Mouse (Mus musculus) limb, embryonic 15.5 days (tissue): ENCODE measurements around the gene Fads6. TPM values are rescaled to one million over a fixed set of nuclear protein-coding genes. Genes with fewer than 3 reads are reported as not detected.

ENCODE experiments used
- ATAC-seq: fragments of 200-750 bp; cut with Nextera tagmentation; 2 replicates; pipeline ENCODE4 v1.8.0; 2017; ENCODE audit warnings: low read depth, moderate TSS enrichment; ENCODE audit not compliant: insufficient number of reproducible peaks, low FRiP score, low TSS enrichment
- H3K27ac ChIP-seq: fragments of 300-500 bp; sonication (generic); 2 replicates; pipeline ENCODE4 v1.5.1; 2015; ENCODE audit warnings: moderate library complexity, mild to moderate bottlenecking, inconsistent platforms
- H3K27me3 ChIP-seq: fragments of 300-500 bp; sonication (generic); 2 replicates; pipeline ENCODE4 v1.6.1; 2015; ENCODE audit warnings: inconsistent platforms
- H3K36me3 ChIP-seq: fragments of 300-500 bp; sonication (generic); 2 replicates; pipeline ENCODE4 v1.6.1; 2015; ENCODE audit warnings: inconsistent platforms
- H3K4me1 ChIP-seq: fragments of 300-500 bp; sonication (generic); 2 replicates; pipeline ENCODE4 v1.6.1; 2015; ENCODE audit warnings: inconsistent platforms
- H3K4me2 ChIP-seq: fragments of 300-500 bp; sonication (generic); 2 replicates; pipeline ENCODE4 v1.6.1; 2015; ENCODE audit warnings: mild to moderate bottlenecking, inconsistent platforms
- H3K4me3 ChIP-seq: fragments of 300-500 bp; sonication (generic); 2 replicates; pipeline ENCODE4 v1.5.1; 2015; ENCODE audit warnings: mild to moderate bottlenecking, inconsistent platforms
- H3K9ac ChIP-seq: fragments of 300-500 bp; sonication (generic); 2 replicates; pipeline ENCODE4 v1.6.1; 2015; ENCODE audit warnings: inconsistent platforms
- H3K9me3 ChIP-seq: fragments of 300-500 bp; sonication (generic); 2 replicates; pipeline ENCODE4 v1.6.1; 2016; ENCODE audit warnings: inconsistent platforms
- WGBS: fragments of 180-500 bp; shearing (Covaris S2); methylation state at CpG from one replicate; pipeline ENCODE4 v1.1.7; 2015; 5-methylcytosine and 5-hydroxymethylcytosine counted together
- polyA plus RNA-seq: library from polyadenylated mRNA; unstranded; fragments of >200 nt; fragmentation: Nextera tagmentation; extraction: Ambion mirVana; gene quantifications from 2 replicates; pipeline ENCODE4 v1.2.1, GENCODE M21; 2015

The Fads6 gene
- polyA plus RNA-seq, 1 experiment from 2014 or later: 0.24 TPM

- peaks cover 49% of the 10 kb centered on the region for H3K27me3 ChIP-seq
- H3K4me1 ChIP-seq: peaks cover 13% of the 10 kb centered on the region
- H3K9me3 ChIP-seq: no peaks in the 10 kb centered on the region
- no peak overlapping the region for H3K9ac ChIP-seq
- WGBS: 81% methylated on average over 8 of the region's 8 CpGs
- ATAC-seq: no peak
- H3K27ac ChIP-seq: no peak overlapping the region
- peaks cover 26% of the 10 kb centered on the region for H3K36me3 ChIP-seq
- no peak overlapping the region for H3K4me3 ChIP-seq
- no peak overlapping the region for H3K4me2 ChIP-seq
Measured at GRCm38 (mm10) chr11:115244840-115245239, 52.6 kb downstream of the Fads6 start.

DNA sequence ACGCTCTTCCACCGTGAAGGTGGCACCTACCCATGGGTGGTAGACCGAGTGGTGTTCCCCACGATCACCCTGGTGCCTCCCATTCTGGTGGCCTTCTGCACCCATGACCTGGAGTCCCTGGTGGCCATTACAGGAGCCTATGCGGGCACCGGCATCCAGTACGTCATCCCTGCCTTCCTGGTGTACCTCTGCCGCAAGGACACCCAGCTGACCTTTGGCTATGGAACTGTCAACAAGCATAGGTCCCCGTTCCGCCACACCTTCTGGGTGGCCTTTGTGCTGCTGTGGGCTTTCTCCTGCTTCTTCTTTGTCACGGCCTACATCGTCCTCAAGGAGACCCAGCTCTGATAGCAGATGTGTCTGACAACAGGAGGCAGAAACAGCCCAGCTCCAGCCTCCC is 53.7 kb downstream of the Fads6 start:
- H3K27ac ChIP-seq: no peak overlapping the region
- H3K4me1 ChIP-seq: 0 out of 2 replicates have a peak, but pooled peaks cover 9% of the 10 kb centered on the region
- 84% methylated on average over 12 of the region's 12 CpGs for WGBS
- no peak overlapping the region for H3K9ac ChIP-seq
- H3K4me3 ChIP-seq: no peak overlapping the region
- H3K9me3 ChIP-seq: no peaks in the 10 kb centered on the region
- no peak overlapping the region for H3K4me2 ChIP-seq
- no peak for ATAC-seq
- peaks cover 38% of the 10 kb centered on the region for H3K27me3 ChIP-seq
- peaks cover 32% of the 10 kb centered on the region for H3K36me3 ChIP-seq

DNA sequence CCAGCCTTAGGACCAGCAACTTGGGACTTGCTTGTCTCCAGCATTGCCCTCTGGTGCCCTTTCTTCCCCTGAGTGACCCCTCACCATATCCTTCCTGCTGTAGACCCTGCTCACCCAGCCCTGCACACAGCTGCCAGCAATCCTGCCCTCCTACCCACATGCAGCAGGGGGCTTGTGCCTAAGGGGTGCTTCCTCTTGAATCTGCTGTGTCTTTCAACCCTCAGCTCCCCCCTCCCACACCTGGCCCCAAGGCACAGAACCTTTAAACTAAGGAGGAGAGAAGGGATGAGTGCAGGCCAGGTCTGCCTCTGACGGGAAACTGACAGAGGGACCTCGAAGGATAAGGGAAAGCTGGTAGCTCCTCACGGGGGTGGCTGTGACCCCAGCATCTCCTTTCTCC is 54.7 kb downstream of the Fads6 start:
- Histone ChIP-seq H3K27me3 (peaks cover 28% of the 10 kb centered on the region), H3K27ac (no peak overlapping the region), H3K9ac (no peak overlapping the region), H3K36me3 (peaks cover 32% of the 10 kb centered on the region), H3K9me3 (no peaks in the 10 kb centered on the region), H3K4me1 (0 out of 2 replicates have a peak, but pooled peaks cover 8% of the 10 kb centered on the region), H3K4me3 (no peak overlapping the region), H3K4me2 (no peak overlapping the region)
- no peak for ATAC-seq
- WGBS: 67% methylated on average over 3 of the region's 3 CpGs

GRCm38 (mm10) chr11:115241402-115241801 is 56.1 kb downstream of the Fads6 start:
- 0 out of 2 replicates have a peak, but pooled peaks have one; percentile 21 for ATAC-seq
- Histone ChIP-seq H3K36me3 (peaks cover 32% of the 10 kb centered on the region), H3K27ac (no peak overlapping the region), H3K9ac (no peak overlapping the region), H3K9me3 (no peaks in the 10 kb centered on the region), H3K4me2 (no peak overlapping the region), H3K4me1 (0 out of 2 replicates have a peak, but pooled peaks cover 1% of the 10 kb centered on the region), H3K4me3 (no peak overlapping the region), H3K27me3 (peaks cover 15% of the 10 kb centered on the region)
- 79% methylated on average over 11 of the region's 11 CpGs for WGBS

DNA sequence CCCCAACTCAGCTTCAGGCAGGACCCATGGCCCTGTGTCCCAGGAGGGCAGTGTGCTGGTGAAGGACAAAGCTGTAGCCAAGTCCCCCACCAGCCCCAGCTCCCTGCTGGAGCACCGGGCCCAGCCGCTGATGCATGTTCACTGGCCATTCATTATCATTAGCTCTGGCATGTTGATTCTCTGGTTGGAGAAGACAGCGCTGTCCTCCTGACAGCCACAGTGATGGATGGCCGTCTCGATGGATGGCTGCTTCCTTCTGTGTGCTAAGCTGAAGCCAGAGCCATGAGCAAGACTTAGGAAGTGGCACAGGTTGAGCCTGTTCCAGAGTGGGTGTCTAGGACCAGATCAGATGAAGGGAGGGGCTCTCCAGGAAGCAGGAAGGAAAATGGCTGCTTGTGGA is 60.9 kb downstream of the Fads6 start:
- H3K4me2 ChIP-seq: no peak overlapping the region
- H3K9ac ChIP-seq: no peak overlapping the region
- H3K36me3 ChIP-seq: 0 out of 2 replicates have a peak, but pooled peaks cover 10% of the 10 kb centered on the region
- H3K27me3 ChIP-seq: peaks cover 8% of the 10 kb centered on the region; the same call in 1 of the 2 replicates
- no peaks in the 10 kb centered on the region for H3K9me3 ChIP-seq
- 18% methylated on average over 5 of the region's 5 CpGs for WGBS
- H3K4me3 ChIP-seq: no peak overlapping the region
- no peak for ATAC-seq
- H3K4me1 ChIP-seq: peaks cover 16% of the 10 kb centered on the region
- no peak overlapping the region for H3K27ac ChIP-seq

DNA sequence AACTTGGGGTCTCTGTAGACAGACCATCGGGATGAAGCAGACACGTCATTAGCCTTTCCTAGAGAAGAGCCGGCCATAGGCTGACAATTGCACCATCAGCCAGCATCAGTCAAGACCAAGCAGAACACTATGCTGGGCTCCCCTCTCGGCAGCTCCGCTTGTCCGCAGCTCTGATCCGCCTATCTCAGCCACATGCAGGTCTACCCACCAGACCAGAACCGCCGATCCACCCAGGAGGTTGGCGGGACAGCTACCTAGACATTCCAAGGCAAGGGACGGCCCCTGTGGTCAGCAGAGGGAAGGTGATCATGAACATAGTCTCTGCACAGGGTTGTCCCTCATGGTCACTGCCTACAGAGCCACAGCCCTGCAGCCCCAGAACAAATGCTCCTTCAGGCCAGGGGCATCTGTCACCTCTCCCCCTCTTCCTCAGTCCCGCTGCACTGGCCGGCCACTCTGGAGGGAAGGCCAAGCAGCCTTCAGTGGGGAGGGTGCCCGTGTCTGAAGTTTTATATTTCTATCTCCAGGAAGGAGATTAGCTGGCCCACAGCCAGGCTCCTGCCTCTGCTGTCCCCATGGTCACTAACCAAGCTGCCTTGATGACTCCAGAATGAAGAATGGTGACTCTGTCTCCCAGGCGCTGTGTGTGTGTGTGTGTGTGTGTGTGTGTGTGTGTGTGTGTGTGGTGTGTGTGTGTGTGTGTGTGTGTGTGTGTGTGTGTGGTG is 63.0 kb downstream of the Fads6 start:
- Histone ChIP-seq H3K27me3 (peaks cover 8% of the 10 kb centered on the region; the same call in 1 of the 2 replicates), H3K27ac (no peak overlapping the region), H3K4me1 (peaks cover 20% of the 10 kb centered on the region), H3K4me2 (no peak overlapping the region), H3K9ac (no peak overlapping the region), H3K36me3 (0 out of 2 replicates have a peak, but pooled peaks cover 12% of the 10 kb centered on the region), H3K9me3 (no peaks in the 10 kb centered on the region), H3K4me3 (no peak overlapping the region)
- 76% methylated on average over 15 of the region's 15 CpGs for WGBS
- no peak; the same call in 1 of the 2 replicates for ATAC-seq

GRCm38 (mm10) chr11:115233526-115234290 is 63.8 kb downstream of the Fads6 start:
- Histone ChIP-seq H3K9me3 (no peaks in the 10 kb centered on the region), H3K4me1 (peaks cover 20% of the 10 kb centered on the region), H3K4me2 (no peak overlapping the region), H3K4me3 (no peak overlapping the region), H3K27ac (no peak overlapping the region), H3K9ac (no peak overlapping the region), H3K27me3 (peaks cover 8% of the 10 kb centered on the region; the same call in 1 of the 2 replicates), H3K36me3 (0 out of 2 replicates have a peak, but pooled peaks cover 9% of the 10 kb centered on the region)
- WGBS: 61% methylated on average over 20 of the region's 20 CpGs
- ATAC-seq: no peak

DNA sequence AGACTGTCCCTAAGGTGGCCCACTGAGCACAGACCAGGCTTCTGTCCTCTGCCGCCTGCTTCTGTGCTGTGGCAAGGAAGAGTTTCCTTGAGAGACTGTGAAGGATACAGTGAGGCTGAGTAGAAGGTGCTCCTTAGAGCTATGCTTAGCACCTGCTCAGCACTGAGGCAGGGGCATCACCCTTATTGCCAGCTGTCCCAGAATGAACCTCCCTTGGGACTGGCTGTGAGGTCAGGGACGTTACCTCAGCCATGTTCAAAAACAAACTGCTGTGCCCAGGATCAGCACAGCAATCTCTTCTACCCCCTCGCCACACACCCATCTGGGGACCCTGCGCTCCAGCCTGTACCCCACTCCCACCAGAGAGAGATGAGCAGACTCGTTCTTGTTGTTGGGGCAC is 64.6 kb downstream of the Fads6 start:
- Histone ChIP-seq H3K27me3 (peaks cover 8% of the 10 kb centered on the region; the same call in 1 of the 2 replicates), H3K36me3 (0 out of 2 replicates have a peak, but pooled peaks cover 9% of the 10 kb centered on the region), H3K4me1 (peaks cover 20% of the 10 kb centered on the region), H3K4me2 (no peak overlapping the region), H3K9me3 (no peaks in the 10 kb centered on the region), H3K9ac (no peak overlapping the region), H3K27ac (no peak overlapping the region), H3K4me3 (no peak overlapping the region)
- no peak for ATAC-seq
- WGBS: 81% methylated on average over 5 of the region's 5 CpGs

GRCm38 (mm10) chr11:115231924-115232323 is 65.5 kb downstream of the Fads6 start:
- Histone ChIP-seq H3K27ac (no peak overlapping the region), H3K36me3 (0 out of 2 replicates have a peak, but pooled peaks cover 9% of the 10 kb centered on the region), H3K9me3 (no peaks in the 10 kb centered on the region), H3K4me3 (no peak overlapping the region), H3K4me1 (peaks cover 23% of the 10 kb centered on the region), H3K27me3 (peaks cover 8% of the 10 kb centered on the region; the same call in 1 of the 2 replicates), H3K9ac (no peak overlapping the region), H3K4me2 (no peak overlapping the region)
- 55% methylated on average over 9 of the region's 9 CpGs for WGBS
- no peak for ATAC-seq

DNA sequence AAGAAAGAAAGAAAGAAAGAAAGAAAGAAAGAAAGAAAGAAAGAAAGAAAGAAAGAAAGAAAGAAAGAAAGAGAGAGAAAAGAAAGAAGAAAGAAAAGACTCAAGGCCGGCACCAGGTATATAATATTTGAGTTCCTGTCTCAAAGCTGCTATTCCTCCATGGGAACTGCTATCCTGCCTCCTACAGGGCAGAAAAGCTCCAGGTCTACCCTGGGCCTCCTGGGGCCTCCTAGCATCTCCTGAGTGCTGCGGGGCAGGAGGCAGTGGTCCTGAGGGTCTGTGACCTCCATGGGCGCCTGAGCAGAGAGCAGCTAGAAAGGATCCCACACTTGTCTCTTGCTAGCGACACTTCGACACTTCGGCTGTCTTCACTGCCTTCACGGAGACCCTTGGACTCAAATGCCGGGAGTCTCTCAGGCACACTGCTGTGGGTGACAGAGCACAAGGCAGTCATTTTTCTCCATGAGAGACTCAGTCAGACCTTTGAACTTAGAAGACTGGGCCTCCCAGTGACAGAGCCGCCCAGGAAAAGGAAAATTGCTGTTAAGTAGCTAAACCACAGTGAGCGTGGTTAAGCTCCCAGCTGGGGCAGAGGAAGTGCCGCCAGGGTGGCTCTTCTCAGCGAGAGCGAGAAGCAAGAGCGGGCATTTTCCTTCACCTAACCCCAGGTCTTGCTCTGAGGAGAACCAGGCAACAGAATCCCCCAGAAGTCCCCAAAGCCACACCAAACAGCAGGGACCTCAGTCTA is 66.1 kb downstream of the Fads6 start:
- Histone ChIP-seq H3K9ac (no peak overlapping the region), H3K4me1 (peaks cover 26% of the 10 kb centered on the region), H3K9me3 (no peaks in the 10 kb centered on the region), H3K36me3 (0 out of 2 replicates have a peak, but pooled peaks cover 9% of the 10 kb centered on the region), H3K27me3 (peaks cover 8% of the 10 kb centered on the region; the same call in 1 of the 2 replicates), H3K4me3 (no peak overlapping the region), H3K4me2 (no peak overlapping the region; the same call in 1 of the 2 replicates), H3K27ac (no peak overlapping the region)
- 47% methylated on average over 14 of the region's 14 CpGs for WGBS
- ATAC-seq: no peak
